Mouse (Mus musculus) thymus, postnatal 36 days (tissue): ENCODE data around the gene Susd3.

Experiments used
- DNase-seq, 2 experiments: peaks; one replicate each; pipeline ENCODE4 v3.0.0; 2022; ENCODE audit warnings: mixed read lengths in 2 of 2

The Susd3 gene

GRCm38 (mm10) chr13:49183646-49184045, 64.9 kb downstream of the Susd3 start:
- DNase-seq, result no peak

- DNase-seq, result no peak
Observed at GRCm38 (mm10) chr13:49183161-49183560, 65.3 kb downstream of the Susd3 start.

GRCm38 (mm10) chr13:49181411-49181984, 67.0 kb downstream of the Susd3 start:
- DNase-seq, result no peak

GRCm38 (mm10) chr13:49180691-49181090, 67.8 kb downstream of the Susd3 start:
- DNase-seq, result no peak
